Mouse (Mus musculus) cortical plate, adult 2 months (tissue): Measurements from ENCODE around the gene Atp6v0b.

ENCODE experiments used
- CTCF ChIP-seq: fragments of 200-500 bp; IDR thresholded peaks from 2 replicates; pipeline ENCODE4 v1.5.1; 2011; ENCODE audit warnings: mild to moderate bottlenecking, control low read depth, low read length; ENCODE audit not compliant: insufficient read depth; ENCODE audit errors: extremely low read depth
- POLR2A ChIP-seq: fragments of 200-500 bp; IDR thresholded peaks from 2 replicates; pipeline ENCODE4 v1.6.1; 2011; ENCODE audit warnings: mild to moderate bottlenecking, low read length, control low read depth; ENCODE audit not compliant: insufficient read depth; ENCODE audit errors: extremely low read depth

DNA sequence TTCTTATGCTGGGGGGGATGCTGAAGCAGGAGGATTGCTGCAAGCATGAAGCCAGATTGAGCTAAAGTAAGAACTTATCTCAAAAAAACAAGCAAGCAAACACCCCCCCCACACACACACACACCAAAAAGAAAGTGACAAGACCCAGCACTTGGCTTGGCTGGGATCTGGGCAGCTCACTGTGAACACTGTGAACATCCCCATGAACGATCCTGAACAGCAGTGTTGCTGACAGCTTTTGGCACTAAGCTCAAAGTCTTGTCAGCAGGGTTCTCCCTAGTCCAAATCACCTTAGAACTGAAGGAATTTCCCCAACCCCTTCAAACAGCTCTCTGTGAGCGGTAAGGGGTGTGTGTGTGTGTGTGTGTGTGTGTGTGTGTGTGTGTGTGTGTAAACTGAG is 36.3 kb upstream of the Atp6v0b start:
- TF ChIP-seq POLR2A (no peak), CTCF (no peak)
